Mouse (Mus musculus): ENCODE data around the gene Car12.

The Car12 gene

DNA sequence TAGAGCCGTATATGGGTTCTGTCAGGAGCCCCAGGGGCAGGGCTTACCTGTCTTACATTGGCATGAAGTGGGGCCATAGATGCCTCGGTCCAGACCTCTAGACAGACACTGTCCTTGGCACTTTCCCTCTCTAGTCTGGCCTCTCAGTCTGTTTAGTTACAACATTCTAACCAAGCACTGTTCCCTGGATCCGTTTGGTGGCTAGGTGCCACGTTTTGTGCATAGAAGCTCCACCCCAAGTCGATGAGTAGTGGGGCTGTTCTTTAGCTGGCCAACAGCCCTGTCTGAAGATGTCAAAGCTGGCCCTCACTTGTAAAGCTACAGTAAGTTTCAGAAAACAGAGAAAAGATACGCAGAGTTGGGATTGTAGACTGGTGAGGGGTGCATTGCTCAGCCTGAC lies 2.9 kb upstream of the Car12 start:
- DNase-seq (ENCODE audit: low spot score in 2 of 2): no peak

GRCm38 (mm10) chr9:66714022-66714515 lies 583 bp downstream of the Car12 start:
- DNase-seq (ENCODE audit: low spot score in 2 of 2): no peak

DNA sequence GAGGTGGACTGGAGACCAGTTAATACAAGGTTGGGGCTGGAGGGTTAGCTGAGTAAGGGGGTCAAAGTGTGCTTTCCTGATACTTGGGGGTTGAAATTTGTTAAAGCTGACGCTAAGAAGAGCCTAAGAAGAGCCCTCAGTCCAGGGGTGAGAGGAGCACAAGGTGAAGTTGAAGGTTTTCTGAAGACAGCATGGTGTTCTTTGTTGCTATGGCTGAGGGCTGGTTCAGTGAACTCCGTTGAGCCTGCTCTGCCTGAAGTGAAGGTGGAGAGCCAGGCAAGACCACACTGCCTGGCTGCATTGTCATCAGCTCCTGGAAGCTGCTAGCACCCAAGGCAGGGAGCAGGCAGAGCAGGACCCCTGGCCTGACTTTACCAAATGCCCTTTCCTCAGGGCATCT lies 1.9 kb downstream of the Car12 start:
- DNase-seq (ENCODE audit: low spot score in 2 of 2): no peak

GRCm38 (mm10) chr9:66716533-66716932 lies 3.0 kb downstream of the Car12 start:
- DNase-seq (ENCODE audit: low spot score in 2 of 2): no peak

DNA sequence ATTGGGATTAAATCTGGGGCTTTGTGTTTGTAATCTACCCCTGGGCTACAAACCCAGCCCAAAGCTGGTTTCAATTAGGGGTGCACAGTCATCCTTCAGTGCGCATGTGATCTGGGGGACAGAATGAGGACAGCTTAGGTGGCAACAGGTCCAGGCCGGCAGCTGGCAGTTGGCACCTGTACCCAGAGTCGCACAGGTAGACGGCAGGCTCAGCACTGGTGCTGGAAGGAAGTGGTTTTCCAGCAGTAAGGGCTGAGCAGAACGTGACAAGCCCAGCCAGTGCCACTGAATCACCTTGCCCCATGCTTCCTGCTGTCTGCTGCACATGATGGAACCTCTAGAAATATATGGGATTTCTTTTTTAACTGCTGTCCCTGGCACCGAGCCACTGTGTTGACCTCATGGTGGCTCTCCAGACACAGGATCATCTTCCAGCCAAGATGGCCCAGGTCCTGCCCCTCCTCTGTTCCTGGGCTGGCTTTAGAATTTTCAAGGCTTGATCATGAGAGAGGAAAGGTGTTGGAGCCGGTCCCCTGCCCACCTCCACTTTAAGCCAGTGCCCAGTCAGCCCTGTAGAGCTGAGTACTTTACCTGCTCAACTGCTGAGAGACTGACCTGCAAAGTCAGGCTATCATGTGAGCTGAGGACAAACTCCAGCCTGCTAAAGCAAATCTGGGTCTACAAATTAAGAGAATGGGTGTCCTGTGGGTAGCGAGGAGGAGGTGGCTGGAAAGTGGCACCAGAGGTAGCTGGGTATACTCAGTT lies 7.4 kb downstream of the Car12 start:
- no peak for DNase-seq (ENCODE audit: low spot score in 2 of 2)

DNA sequence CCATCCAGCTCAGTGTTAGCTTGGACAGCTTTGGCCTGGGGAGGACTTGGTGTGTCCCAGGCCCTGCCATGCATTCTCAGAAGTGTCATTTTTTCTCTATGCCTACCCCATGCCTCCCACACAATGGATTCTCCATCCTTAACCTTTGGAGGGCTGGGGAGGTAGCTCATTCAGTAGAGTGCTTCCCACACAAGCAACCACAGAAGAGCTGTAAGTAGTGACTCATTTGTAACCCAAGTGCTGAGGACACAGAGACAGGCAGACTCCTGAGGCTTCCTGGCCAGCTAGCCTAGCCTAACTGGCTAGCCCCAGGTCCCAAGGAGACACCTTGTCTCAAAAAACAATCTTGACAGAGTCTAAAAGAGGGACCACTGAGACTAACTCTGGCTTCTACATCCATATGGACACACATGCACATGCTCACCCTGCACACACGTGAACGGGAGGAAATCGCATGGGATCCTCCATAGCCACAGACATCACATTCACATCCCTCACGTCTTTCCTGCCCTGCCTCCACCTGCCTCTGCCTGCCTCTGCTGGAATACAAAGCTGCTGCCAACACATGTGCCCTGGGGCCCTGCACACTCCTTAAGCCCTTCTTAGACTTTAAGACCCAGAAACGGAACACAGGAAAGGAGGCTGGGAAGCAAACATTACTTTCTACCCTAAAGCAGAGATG lies 8.8 kb downstream of the Car12 start:
- no peak for DNase-seq (ENCODE audit: low spot score in 2 of 2)

DNA sequence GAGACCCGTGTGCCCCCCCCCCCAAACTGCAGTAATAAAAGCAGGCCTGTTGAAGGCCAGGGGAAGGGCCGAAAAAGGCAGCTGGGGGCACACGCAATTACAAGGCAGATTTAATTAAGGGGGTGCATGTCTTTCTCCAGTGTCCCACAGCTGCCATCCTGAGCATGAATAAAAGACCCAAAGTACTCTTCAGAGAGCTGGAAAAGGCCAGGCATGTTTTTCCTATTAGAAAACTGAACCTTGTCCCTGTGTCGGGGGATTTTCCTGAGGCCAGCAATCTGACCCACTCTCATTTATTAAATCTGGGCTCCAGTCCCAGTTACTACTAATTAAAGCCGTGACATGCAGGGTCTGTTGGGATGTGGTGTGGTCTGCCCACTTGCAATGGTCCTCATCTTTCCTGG lies 9.4 kb downstream of the Car12 start:
- DNase-seq (ENCODE audit: low spot score in 2 of 2): no peak

DNA sequence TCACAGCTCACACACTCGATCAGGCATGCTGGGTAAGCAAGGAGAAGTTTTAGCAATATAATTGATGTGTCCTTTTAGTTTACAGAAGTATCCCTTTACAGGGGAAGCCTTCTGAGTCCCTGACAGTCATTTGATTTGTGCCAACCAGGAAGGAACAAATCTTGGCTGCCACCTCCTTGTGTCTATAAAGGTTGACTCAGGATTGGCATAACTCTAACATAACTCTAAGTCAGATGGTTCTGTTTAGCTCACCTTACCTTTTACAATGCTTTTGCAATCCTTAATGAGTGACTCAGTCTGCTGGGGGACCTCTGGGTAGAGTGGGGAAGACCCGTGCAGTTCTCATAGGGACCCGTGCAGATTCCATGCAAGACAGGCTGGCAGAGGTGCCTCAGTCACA lies 12.1 kb downstream of the Car12 start:
- DNase-seq (ENCODE audit: low spot score in 2 of 2): no peak

GRCm38 (mm10) chr9:66727333-66727732 lies 13.8 kb downstream of the Car12 start:
- no peak for DNase-seq (ENCODE audit: low spot score in 2 of 2)

DNA sequence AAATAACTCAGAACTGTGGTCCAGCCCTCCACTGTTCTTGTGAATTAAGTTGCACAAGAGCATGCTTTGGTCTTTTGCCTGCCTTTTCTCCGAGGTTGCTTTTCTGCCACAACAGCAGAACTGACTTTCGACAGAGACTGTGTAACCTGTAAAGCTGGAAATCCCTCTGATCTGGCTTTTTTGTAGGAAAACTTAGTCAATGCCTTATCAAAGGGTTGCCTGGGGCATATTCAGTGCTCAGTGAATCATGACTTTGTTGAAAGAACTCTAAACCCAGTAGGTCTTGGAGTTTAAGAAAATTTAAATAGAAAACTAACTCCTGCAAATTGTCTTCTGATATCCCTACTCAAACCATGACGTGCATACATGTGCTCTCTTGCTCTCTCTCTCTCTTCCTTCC lies 17.1 kb downstream of the Car12 start:
- no peak for DNase-seq (ENCODE audit: low spot score in 2 of 2)

DNA sequence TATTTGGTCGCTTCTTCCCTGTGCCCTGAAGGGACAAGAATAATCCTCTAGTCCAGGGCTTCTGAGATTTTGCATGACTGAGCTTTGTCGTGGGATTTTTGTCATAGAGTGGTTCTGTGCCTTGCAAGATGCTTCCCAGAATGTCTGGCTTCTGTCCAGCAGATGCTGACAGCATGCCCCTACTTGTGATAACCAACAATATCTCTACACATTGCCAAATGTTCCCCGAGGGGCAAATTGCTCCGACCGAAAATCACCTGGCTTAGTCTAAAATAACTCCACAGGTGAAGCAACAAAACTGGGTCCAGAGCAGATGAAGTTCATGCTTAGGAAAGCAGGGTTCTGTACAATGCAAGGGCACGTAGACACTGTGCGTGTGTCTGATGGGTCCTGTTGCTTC lies 17.8 kb downstream of the Car12 start:
- DNase-seq (ENCODE audit: low spot score in 2 of 2): no peak

- DNase-seq (ENCODE audit: low spot score in 2 of 2): no peak
Observed at GRCm38 (mm10) chr9:66732791-66733691, 19.6 kb downstream of the Car12 start.

- DNase-seq (ENCODE audit: low spot score in 2 of 2): no peak
Observed at GRCm38 (mm10) chr9:66734568-66734967, 21.1 kb downstream of the Car12 start.

GRCm38 (mm10) chr9:66735122-66735521 lies 21.6 kb downstream of the Car12 start:
- no peak for DNase-seq (ENCODE audit: low spot score in 2 of 2)

DNA sequence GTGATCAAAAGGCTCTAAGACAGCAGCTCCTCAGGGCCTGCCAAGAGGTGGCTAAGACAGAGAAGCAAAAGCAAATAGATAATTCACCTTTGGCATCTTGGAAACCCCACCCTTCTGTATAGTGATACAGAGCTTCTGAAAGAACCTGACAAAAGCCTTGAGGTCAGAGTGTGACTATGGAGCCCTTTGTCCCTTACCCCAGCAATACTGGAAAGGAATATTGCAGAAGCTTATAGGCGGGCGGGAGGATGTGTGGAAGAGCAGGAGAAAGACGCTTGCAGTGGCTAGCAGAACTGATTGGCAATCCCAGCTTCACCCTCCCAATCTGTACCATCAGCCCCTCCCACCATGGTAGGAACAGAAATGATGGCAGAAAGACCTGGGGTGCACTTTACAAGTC lies 22.5 kb downstream of the Car12 start:
- no peak for DNase-seq (ENCODE audit: low spot score in 2 of 2)

- no peak for DNase-seq (ENCODE audit: low spot score in 2 of 2)
Observed at GRCm38 (mm10) chr9:66736551-66736950, 23.1 kb downstream of the Car12 start.

- DNase-seq (ENCODE audit: low spot score in 2 of 2): no peak
Observed at GRCm38 (mm10) chr9:66739516-66739915, 26.0 kb downstream of the Car12 start.

- no peak for DNase-seq (ENCODE audit: low spot score in 2 of 2)
Observed at GRCm38 (mm10) chr9:66744531-66744930, 31.0 kb downstream of the Car12 start.

- DNase-seq (ENCODE audit: low spot score in 2 of 2): no peak
Observed at GRCm38 (mm10) chr9:66748390-66748789, 34.9 kb downstream of the Car12 start.

- DNase-seq (ENCODE audit: low spot score in 2 of 2): no peak
Observed at GRCm38 (mm10) chr9:66752849-66753248, 39.4 kb downstream of the Car12 start.

GRCm38 (mm10) chr9:66760991-66761390 lies 47.5 kb downstream of the Car12 start:
- DNase-seq (ENCODE audit: low spot score in 2 of 2): no peak

- no peak for DNase-seq (ENCODE audit: low spot score in 2 of 2)
Observed at GRCm38 (mm10) chr9:66768721-66769120, 55.2 kb downstream of the Car12 start.

All from spleen, postnatal 36 days (tissue).